Mouse (Mus musculus) induced T-regulatory cell, adult 2 months (primary cell): ENCODE measurements around the gene Gm8773.

Experiments
- DNase-seq: peaks from one replicate; pipeline ENCODE4 v3.0.0-alpha.2; 2012; ENCODE audit warnings: low read depth

The Gm8773 gene

GRCm38 (mm10) chr5:5573749-5574317 lies at the start of gene Gm8773:
Gene Gm8773, plus strand, starts transcription at chr5:5573799.
- peak; percentile 14 for DNase-seq

DNA sequence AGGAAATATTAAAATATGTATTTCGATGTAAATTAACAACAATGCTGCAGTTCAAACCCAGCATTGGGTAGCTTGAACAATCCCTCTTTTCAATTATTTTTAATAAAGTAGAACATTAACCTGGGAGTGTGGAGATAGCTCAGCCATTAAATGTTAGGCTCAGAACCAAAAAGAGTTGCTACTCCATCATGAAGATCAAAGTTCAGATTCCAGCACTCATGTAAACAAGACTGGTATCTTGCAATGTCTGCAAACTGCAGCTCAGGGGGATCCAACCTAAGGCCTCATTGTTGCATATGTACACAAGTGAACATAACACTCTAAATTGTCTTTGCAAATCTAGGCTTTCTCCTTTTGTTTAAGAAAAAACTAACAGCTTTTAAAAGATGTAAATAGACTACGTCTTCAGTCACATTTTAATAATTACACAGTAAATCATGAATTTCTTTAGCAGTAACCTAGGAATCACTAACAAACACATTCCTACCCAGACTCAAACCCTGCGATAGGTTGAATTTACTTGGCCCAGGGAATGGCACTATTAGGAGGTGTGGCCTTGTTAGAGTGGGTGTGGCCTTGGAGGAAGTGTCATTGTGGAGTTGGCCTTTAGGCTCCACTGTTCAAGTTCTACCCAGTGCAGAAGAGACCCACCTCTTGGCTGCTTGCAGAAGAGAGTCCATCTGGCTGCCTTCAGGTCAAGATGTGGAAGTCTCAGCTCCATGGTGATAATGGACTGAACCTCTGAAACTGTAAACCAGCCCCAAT lies 39.8 kb upstream of the Gm8773 start:
- no peak for DNase-seq

GRCm38 (mm10) chr5:5536131-5536530 lies 37.5 kb upstream of the Gm8773 start:
- DNase-seq, result no peak

- no peak for DNase-seq
These were observed 33.8 kb upstream of the Gm8773 start for GRCm38 (mm10) chr5:5539771-5540170.

DNA sequence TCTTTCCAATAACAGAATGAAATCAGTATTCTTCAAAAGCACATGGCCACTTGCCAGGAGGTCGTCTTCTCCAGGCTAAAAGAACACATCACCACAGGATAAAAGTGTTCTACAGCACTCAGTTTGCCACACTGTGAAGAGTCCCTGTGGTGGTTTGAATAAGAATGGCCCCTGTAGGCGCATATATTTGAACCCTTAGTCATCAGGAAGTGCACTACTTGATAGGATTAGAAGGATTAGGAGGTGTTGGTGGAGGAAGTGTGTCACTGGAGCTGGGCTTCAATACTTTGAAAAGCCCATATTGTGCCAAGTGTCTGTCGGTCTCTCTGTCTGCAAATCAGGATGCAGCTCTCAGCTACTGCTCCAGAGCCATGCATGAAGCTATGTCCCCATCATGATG lies 33.2 kb upstream of the Gm8773 start:
- no peak for DNase-seq

- DNase-seq, result no peak
These were observed 22.5 kb upstream of the Gm8773 start for GRCm38 (mm10) chr5:5551110-5551509.

DNA sequence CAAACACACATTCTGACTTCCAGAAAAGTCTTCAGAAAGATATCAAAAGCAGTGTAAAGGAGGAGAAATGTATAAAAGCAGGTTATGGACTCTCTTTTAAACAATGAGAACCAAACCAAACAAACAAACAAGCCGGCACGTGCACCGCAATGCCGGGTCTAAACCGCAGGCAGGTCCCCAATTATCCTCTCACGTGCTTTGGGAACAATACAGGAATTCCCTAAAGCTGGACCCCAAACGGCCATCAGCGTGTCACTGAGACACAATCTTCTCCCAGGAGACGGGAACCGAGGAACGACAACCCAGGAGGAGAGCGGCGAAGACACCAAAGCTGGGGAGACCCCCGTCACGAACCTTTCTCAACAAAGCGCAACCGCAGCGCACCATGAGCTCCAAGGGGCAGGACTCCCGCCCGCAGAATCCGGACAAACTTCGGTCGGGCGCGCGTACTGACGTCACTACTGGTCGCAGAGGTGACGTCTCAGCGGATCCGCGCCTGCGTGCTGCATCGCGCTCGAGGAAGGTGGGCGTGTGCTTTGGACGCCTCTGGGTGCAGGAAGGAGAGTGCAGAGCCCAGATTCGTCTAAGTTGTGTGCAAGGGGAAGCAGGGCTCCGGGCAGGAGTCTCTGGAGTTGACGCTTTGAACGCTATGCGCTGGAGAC lies 14.4 kb upstream of the Gm8773 start, which contains the start of gene Gtpbp10:
TSS of gene Gtpbp10 (minus strand) at position 460 of the 662 bp plus-strand sequence.
- DNase-seq, result peak; percentile 93

DNA sequence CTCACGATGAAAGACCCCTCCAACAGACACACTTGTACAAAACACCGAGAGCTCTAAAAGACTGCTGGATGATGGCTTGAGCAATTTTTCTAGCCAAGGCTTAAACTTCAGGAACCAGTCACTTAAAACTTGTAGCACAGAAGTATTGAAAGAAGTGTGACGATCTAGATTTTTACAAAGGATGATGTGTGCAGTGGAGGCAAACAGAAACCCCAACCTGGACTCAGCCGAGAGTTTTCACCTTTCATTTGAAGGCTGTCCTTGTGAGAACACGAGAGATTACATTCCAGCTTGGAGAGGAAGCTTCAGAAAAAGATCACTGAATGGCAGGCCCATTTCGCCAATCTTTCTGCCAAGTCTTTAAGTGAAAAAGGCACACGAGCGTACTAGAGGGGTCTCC lies 13.8 kb upstream of the Gm8773 start:
- DNase-seq, result no peak

DNA sequence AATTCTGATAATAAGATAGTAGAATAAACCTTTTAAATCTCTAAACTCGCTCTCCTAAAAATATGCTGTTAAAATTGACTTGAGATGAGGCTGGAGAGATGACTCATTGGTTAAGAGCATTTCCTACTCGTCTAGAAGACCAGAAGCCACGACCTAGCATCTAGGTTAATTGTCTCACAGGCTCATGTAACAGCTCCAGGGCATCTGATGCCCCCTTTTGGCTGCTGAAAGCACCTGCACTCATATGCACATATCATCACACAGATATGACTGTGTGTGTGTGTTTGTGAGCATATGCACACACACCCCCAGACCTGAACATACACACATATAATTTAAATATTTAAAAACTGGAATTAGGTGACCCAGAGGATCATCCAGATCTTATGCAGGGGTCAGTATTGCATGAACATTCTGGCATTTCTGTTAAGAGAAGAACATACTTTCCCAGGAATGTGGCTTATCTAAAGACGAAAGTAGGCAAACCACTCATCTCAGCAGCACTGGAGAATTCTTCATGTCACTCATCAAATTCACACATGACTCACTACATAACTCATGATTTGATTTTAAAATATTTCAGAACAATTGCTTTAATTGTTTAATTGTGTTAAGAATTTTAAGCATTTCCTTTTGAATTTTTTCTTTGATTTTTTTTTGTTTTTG lies 12.4 kb upstream of the Gm8773 start:
- DNase-seq, result peak; percentile 16

DNA sequence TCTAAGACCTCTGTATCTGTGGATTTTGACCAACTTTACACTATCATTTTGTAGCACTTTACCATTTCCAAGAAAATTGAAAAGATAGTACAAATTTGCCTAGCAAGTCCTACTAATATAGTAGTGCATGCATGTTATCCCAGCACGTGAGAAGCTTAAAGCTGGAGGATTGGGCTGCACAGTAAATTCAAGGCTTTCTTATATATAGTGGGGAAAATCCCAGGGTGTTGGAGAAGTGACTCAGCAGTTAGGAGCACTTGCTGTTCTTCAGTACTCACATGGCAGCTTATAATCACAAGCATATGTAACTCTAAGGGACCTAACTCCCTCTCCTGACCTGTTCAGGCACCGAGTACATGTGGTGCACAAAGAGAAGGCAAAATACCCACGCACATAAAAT lies 11.2 kb upstream of the Gm8773 start:
- no peak for DNase-seq

GRCm38 (mm10) chr5:5587686-5588085 lies 14.1 kb downstream of the Gm8773 start:
- no peak for DNase-seq

DNA sequence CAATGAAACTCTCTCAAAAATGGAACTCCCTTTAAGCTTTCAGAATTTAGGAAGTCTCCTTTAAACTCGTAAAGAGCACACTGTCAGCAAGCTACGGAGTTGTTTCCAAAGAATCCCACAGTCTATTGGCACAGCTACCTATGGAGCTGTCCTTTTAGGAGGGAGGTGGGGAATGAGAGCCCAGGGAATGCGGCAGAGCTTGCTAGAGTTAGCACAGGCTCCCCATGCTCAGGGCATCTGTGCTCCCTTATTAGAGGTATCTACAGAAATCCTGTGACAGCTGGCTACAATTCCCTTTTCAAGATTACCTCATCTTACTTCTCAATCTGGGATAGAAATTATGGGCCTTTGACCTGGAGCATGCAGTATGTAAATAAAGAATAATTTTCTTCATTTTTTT lies 36.9 kb downstream of the Gm8773 start:
- DNase-seq, result no peak

DNA sequence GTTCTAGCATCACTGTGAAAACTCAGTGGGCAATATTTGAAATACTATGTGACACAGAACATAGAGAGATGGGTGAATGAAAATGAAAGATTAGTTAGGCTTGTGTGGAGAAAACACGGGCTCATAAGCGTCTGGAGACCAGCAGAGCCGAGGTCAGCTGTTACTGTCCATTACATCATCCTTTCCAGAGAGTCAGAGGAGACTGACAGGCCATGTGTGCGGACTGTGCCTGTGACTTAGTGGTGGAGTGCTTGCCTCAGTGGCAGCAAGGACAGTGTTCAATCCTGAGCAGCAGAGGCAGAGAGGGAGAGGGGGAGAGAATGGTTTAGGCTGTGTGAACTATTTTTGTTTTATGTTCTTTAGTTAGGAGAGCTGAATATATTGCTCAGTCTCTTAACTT lies 44.7 kb downstream of the Gm8773 start:
- DNase-seq, result no peak

GRCm38 (mm10) chr5:5625491-5625890 lies 51.9 kb downstream of the Gm8773 start:
- DNase-seq, result no peak
